Mouse (Mus musculus) cortical plate, adult 2 months (tissue): ENCODE measurements around the gene Emilin3. TPM values are rescaled to one million over a fixed set of nuclear protein-coding genes. Genes with fewer than 3 reads are reported as not detected.

Experiments used
- H3K27ac ChIP-seq: fragments of 200-500 bp; 2 replicates; pipeline ENCODE4 v1.5.1; 2012; ENCODE audit warnings: low read length, control low read depth, inconsistent platforms; ENCODE audit not compliant: insufficient read depth
- H3K4me1 ChIP-seq: fragments of 200-500 bp; 2 replicates; pipeline ENCODE4 v1.6.1; 2011; ENCODE audit warnings: low read length; ENCODE audit not compliant: control insufficient read depth, insufficient read depth
- H3K4me3 ChIP-seq: fragments of 200-500 bp; 2 replicates; pipeline ENCODE4 v1.5.1; 2011; ENCODE audit warnings: mild to moderate bottlenecking, low read length, control low read depth; ENCODE audit not compliant: insufficient read depth
- CTCF ChIP-seq: fragments of 200-500 bp; IDR thresholded peaks from 2 replicates; pipeline ENCODE4 v1.5.1; 2011; ENCODE audit warnings: mild to moderate bottlenecking, control low read depth, low read length; ENCODE audit not compliant: insufficient read depth; ENCODE audit errors: extremely low read depth
- POLR2A ChIP-seq: fragments of 200-500 bp; IDR thresholded peaks from 2 replicates; pipeline ENCODE4 v1.6.1; 2011; ENCODE audit warnings: mild to moderate bottlenecking, low read length, control low read depth; ENCODE audit not compliant: insufficient read depth; ENCODE audit errors: extremely low read depth
- polyA plus RNA-seq: library from polyadenylated mRNA; depleted of rRNA; stranded (reverse); fragments of >200 nt; gene quantifications from 2 replicates; pipeline ENCODE4 v1.2.3, GENCODE M21; 2012

The Emilin3 gene
- polyA plus RNA-seq, 1 experiment: 0.10 TPM

- TF ChIP-seq POLR2A (no peak), CTCF (no peak)
- no peak overlapping the region for H3K27ac ChIP-seq
- no peak overlapping the region for H3K4me3 ChIP-seq
- no peaks in the 10 kb centered on the region for H3K4me1 ChIP-seq
Observed at GRCm38 (mm10) chr2:160901656-160902412, 10.3 kb downstream of the Emilin3 start.

- no peak for TF ChIP-seq CTCF
- TF ChIP-seq POLR2A: no peak
Observed at GRCm38 (mm10) chr2:160891697-160892096, 20.4 kb downstream of the Emilin3 start.

GRCm38 (mm10) chr2:160891045-160891444 lies 21.1 kb downstream of the Emilin3 start:
- TF ChIP-seq POLR2A: no peak
- no peak for TF ChIP-seq CTCF
- no peaks in the 10 kb centered on the region for H3K4me1 ChIP-seq
- H3K27ac ChIP-seq: no peak overlapping the region
- H3K4me3 ChIP-seq: no peak overlapping the region

More at GRCm38 (mm10) chr2:160891697-160892096, 20.4 kb downstream of the Emilin3 start:
- Histone ChIP-seq H3K27ac (no peak overlapping the region), H3K4me1 (no peaks in the 10 kb centered on the region), H3K4me3 (no peak overlapping the region)

GRCm38 (mm10) chr2:160887859-160888258 lies 24.3 kb downstream of the Emilin3 start:
- H3K27ac ChIP-seq: no peak overlapping the region
- no peak for TF ChIP-seq POLR2A
- no peak for TF ChIP-seq CTCF

GRCm38 (mm10) chr2:160887284-160887683 lies 24.8 kb downstream of the Emilin3 start:
- H3K4me1 ChIP-seq: no peaks in the 10 kb centered on the region
- H3K4me3 ChIP-seq: peak overlapping the region; percentile 2; the same call in 1 of the 2 replicates
- TF ChIP-seq CTCF (peak; percentile 98), POLR2A (no peak)
- H3K27ac ChIP-seq: no peak overlapping the region

More at GRCm38 (mm10) chr2:160887859-160888258, 24.3 kb downstream of the Emilin3 start:
- no peaks in the 10 kb centered on the region for H3K4me1 ChIP-seq
- H3K4me3 ChIP-seq: peak overlapping the region; percentile 2

- no peak overlapping the region for H3K4me3 ChIP-seq
- no peak overlapping the region for H3K27ac ChIP-seq
- TF ChIP-seq POLR2A (no peak), CTCF (no peak)
- H3K4me1 ChIP-seq: no peaks in the 10 kb centered on the region
Observed at GRCm38 (mm10) chr2:160886221-160886620, 25.9 kb downstream of the Emilin3 start.

DNA sequence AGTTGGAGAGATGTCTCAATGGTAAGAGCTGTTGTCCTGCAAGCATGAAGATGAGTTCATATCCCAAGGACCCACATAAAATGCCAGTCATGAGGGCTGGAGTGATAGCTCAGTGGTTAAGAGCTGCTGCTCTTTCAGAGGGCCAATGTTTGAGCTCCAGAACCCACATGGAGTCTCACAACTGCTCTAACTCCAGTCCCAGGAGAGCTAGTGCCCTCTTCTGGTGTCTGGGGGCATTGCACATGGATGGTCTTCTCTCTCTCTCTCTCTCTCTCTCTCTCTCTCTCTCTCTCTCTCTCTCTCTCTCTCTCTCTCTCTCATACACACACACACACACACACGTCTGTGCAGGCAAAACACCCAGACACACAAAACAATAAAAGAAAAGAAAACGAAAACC lies 27.3 kb downstream of the Emilin3 start:
- no peaks in the 10 kb centered on the region for H3K4me1 ChIP-seq
- TF ChIP-seq POLR2A (no peak), CTCF (peak; percentile 74)
- no peak overlapping the region for H3K4me3 ChIP-seq
- H3K27ac ChIP-seq: no peak overlapping the region

- Histone ChIP-seq H3K4me1 (no peaks in the 10 kb centered on the region), H3K4me3 (no peak overlapping the region), H3K27ac (no peak overlapping the region)
- TF ChIP-seq CTCF: no peak
- no peak for TF ChIP-seq POLR2A
Observed at GRCm38 (mm10) chr2:160883912-160884311, 28.2 kb downstream of the Emilin3 start.

- H3K27ac ChIP-seq: no peak overlapping the region
- H3K4me3 ChIP-seq: no peak overlapping the region
- H3K4me1 ChIP-seq: no peaks in the 10 kb centered on the region
- no peak for TF ChIP-seq POLR2A
- TF ChIP-seq CTCF: no peak
Observed at GRCm38 (mm10) chr2:160882436-160882835, 29.7 kb downstream of the Emilin3 start.
